Mouse (Mus musculus): ENCODE data around the gene Uvrag.

DNA sequence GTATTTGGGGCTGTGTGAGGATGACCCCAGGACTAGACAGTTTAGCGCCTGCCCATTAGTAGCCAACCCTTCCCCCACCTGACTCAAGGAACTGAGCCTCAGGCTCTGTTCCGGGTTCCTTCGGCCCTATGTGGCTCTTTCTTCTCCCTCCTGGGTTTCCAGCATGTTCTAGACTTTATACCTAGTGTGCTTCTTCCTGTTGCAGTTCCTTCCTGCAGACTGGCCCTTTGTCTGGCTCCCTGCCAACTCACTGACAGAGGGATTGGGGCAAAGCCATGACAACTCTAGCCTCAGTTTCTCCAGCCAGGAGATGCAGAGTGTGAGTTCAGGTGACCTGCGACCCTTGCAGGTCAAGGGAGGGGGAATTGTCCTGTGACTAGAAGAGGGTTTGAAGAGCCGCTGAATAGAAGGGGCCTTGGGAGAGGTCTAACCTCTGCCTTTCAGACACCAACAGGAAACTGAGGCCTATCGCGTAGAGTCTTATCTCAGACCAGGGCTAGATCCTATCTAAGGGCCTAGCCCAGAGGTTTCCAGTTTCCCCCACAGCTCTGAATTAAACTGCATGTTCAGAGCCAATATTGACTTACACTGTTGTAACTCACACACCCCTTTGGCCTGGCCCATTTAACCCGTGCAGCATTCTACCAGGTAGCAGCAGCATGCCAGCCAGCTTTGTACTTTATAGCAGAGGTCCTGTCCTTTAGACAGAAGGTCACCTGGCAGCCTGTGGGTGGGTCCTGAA, 291.9 kb downstream of the Uvrag start:
- no peak for TF ChIP-seq CTCF (IDR thresholded peaks at IDR 0.05; ENCODE audit: extremely low read depth, insufficient read depth, insufficient read length, insufficient replicate concordance)
- no peak for TF ChIP-seq POLR2A (IDR thresholded peaks at IDR 0.05; ENCODE audit: low read depth, low read length)
